Mouse (Mus musculus): ENCODE data around the gene Tlr3. TPM values are rescaled to one million over a fixed set of nuclear protein-coding genes. Genes with fewer than 3 reads are reported as not detected.
A peak's percentile ranks its signal among the peaks of the same experiment; 100 is the strongest.

Tlr3 gene
- polyA plus RNA-seq, 1 experiment: 0.68 TPM

GRCm38 (mm10) chr8:45420151-45420550 is 9.3 kb upstream of the Tlr3 start:
- Histone ChIP-seq H3K27ac (ENCODE audit: control insufficient read depth, insufficient read depth, low read depth, low read length) (no peak overlapping the region), H3K4me3 (ENCODE audit: control insufficient read depth, low read depth, low read length) (no peak overlapping the region), H3K36me3 (ENCODE audit: control insufficient read depth, insufficient read depth, low read length) (no peaks in the 10 kb centered on the region), H3K4me1 (ENCODE audit: control insufficient read depth, insufficient read depth, low read length) (no peaks in the 10 kb centered on the region), H3K27me3 (ENCODE audit: control insufficient read depth, insufficient read depth, low read length) (no peaks in the 10 kb centered on the region)
- TF ChIP-seq POLR2A (IDR thresholded peaks at IDR 0.05; ENCODE audit: control insufficient read depth, low read depth, low read length): no peak
- no peak for TF ChIP-seq CTCF (IDR thresholded peaks at IDR 0.05; ENCODE audit: control insufficient read depth, insufficient read depth, insufficient replicate concordance, low read depth, low read length)

GRCm38 (mm10) chr8:45414965-45415364 is 4.1 kb upstream of the Tlr3 start:
- H3K4me1 ChIP-seq (ENCODE audit: control insufficient read depth, insufficient read depth, low read length): no peaks in the 10 kb centered on the region; the same call in none of the 2 replicates
- no peaks in the 10 kb centered on the region for H3K36me3 ChIP-seq (ENCODE audit: control insufficient read depth, insufficient read depth, low read length)
- H3K27ac ChIP-seq (ENCODE audit: control insufficient read depth, insufficient read depth, low read depth, low read length): no peak overlapping the region
- TF ChIP-seq POLR2A (IDR thresholded peaks at IDR 0.05; ENCODE audit: control insufficient read depth, low read depth, low read length): no peak
- TF ChIP-seq CTCF (IDR thresholded peaks at IDR 0.05; ENCODE audit: control insufficient read depth, insufficient read depth, insufficient replicate concordance, low read depth, low read length): no peak
- no peak overlapping the region for H3K4me3 ChIP-seq (ENCODE audit: control insufficient read depth, low read depth, low read length)
- H3K27me3 ChIP-seq (ENCODE audit: control insufficient read depth, insufficient read depth, low read length): no peaks in the 10 kb centered on the region

DNA sequence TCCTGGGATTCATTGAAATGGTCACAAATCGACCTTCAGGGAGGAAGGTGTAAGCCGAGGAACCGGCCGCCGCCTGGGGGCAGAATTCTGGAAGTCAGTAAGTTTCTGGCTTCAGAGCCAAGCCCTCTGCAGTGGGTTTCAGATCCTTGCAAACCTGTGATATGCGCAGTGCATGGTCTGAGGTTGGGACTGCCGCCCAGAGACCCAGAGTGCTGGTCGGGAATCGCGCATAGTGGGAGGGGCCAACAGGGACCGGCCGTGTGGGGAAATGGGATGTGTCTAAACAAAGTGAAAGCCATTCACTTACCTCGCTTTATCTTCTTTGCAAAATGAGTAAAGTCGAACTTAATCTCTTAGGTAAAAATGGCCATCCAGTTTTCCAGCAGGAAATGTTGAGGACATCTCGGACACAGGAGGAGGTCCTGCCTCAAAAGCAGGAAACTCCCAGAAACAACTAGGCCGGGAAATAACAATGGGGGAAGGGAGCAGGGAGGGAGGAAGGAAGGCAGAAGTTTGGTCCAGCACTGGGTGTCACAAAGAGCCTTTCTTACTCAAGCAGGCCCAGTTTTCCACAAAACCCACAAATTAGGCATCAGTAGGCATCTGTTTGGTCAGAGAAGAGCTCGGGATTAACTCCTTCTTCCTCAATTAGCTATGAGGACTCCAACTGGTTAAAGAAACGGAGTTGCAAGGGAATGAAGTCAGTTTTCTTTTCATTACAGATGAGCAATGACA is 567 bp downstream of the Tlr3 start:
- Histone ChIP-seq H3K36me3 (ENCODE audit: control insufficient read depth, insufficient read depth, low read length) (no peaks in the 10 kb centered on the region), H3K4me1 (ENCODE audit: control insufficient read depth, insufficient read depth, low read length) (no peaks in the 10 kb centered on the region; the same call in none of the 2 replicates), H3K4me3 (ENCODE audit: control insufficient read depth, low read depth, low read length) (peak overlapping the region; percentile 88), H3K27ac (ENCODE audit: control insufficient read depth, insufficient read depth, low read depth, low read length) (peak overlapping the region; percentile 44), H3K27me3 (ENCODE audit: control insufficient read depth, insufficient read depth, low read length) (no peaks in the 10 kb centered on the region)
- TF ChIP-seq POLR2A (IDR thresholded peaks at IDR 0.05; ENCODE audit: control insufficient read depth, low read depth, low read length) (no peak; the same call in 1 of the 2 replicates), CTCF (IDR thresholded peaks at IDR 0.05; ENCODE audit: control insufficient read depth, insufficient read depth, insufficient replicate concordance, low read depth, low read length) (no peak)

GRCm38 (mm10) chr8:45409702-45410101 is 1.2 kb downstream of the Tlr3 start:
- TF ChIP-seq CTCF (IDR thresholded peaks at IDR 0.05; ENCODE audit: control insufficient read depth, insufficient read depth, insufficient replicate concordance, low read depth, low read length) (no peak), POLR2A (IDR thresholded peaks at IDR 0.05; ENCODE audit: control insufficient read depth, low read depth, low read length) (no peak)
- Histone ChIP-seq H3K27me3 (ENCODE audit: control insufficient read depth, insufficient read depth, low read length) (no peaks in the 10 kb centered on the region), H3K36me3 (ENCODE audit: control insufficient read depth, insufficient read depth, low read length) (no peaks in the 10 kb centered on the region), H3K4me3 (ENCODE audit: control insufficient read depth, low read depth, low read length) (no peak overlapping the region; the same call in 1 of the 2 replicates), H3K4me1 (ENCODE audit: control insufficient read depth, insufficient read depth, low read length) (no peaks in the 10 kb centered on the region; the same call in none of the 2 replicates), H3K27ac (ENCODE audit: control insufficient read depth, insufficient read depth, low read depth, low read length) (no peak overlapping the region)

DNA sequence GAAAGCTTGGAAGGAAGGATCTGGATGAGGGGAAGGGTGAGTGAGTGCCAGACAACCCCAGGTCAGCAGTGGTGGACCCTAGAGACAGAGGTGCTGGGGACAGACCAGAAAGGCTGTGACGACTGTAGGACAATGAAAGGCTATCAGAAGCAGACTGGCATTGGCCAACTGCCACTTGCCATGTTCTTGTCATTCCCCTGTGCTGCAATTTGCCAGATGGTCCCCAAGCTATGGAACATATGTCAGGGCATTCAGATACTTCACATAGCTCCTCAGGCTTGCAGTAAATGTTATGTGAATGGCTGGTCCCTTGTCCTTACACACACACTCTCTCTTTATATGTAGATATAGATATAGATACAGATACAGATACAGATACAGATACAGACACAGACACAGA is 27.6 kb downstream of the Tlr3 start:
- H3K4me1 ChIP-seq (ENCODE audit: control insufficient read depth, insufficient read depth, low read length): peaks cover 9% of the 10 kb centered on the region
- H3K4me3 ChIP-seq (ENCODE audit: control insufficient read depth, low read depth, low read length): no peak overlapping the region
- no peak overlapping the region for H3K27ac ChIP-seq (ENCODE audit: control insufficient read depth, insufficient read depth, low read depth, low read length)
- TF ChIP-seq CTCF (IDR thresholded peaks at IDR 0.05; ENCODE audit: control insufficient read depth, insufficient read depth, insufficient replicate concordance, low read depth, low read length) (no peak), POLR2A (IDR thresholded peaks at IDR 0.05; ENCODE audit: control insufficient read depth, low read depth, low read length) (no peak)
- H3K36me3 ChIP-seq (ENCODE audit: control insufficient read depth, insufficient read depth, low read length): no peaks in the 10 kb centered on the region
- H3K27me3 ChIP-seq (ENCODE audit: control insufficient read depth, insufficient read depth, low read length): no peaks in the 10 kb centered on the region

GRCm38 (mm10) chr8:45381963-45382347 is 28.9 kb downstream of the Tlr3 start, which contains the start of gene Fam149a:
TSS of gene Fam149a (minus strand) at chr8:45382291.
- Histone ChIP-seq H3K27me3 (ENCODE audit: control insufficient read depth, insufficient read depth, low read length) (no peaks in the 10 kb centered on the region), H3K27ac (ENCODE audit: control insufficient read depth, insufficient read depth, low read depth, low read length) (no peak within 1 kb of the TSS), H3K36me3 (ENCODE audit: control insufficient read depth, insufficient read depth, low read length) (no peaks in the 10 kb centered on the region), H3K4me1 (ENCODE audit: control insufficient read depth, insufficient read depth, low read length) (peaks cover 9% of the 10 kb centered on the region), H3K4me3 (ENCODE audit: control insufficient read depth, low read depth, low read length) (peak within 1 kb of the TSS; percentile 9)
- no peak for TF ChIP-seq CTCF (IDR thresholded peaks at IDR 0.05; ENCODE audit: control insufficient read depth, insufficient read depth, insufficient replicate concordance, low read depth, low read length)
- TF ChIP-seq POLR2A (IDR thresholded peaks at IDR 0.05; ENCODE audit: control insufficient read depth, low read depth, low read length): no peak

GRCm38 (mm10) chr8:45381075-45381962 is 29.6 kb downstream of the Tlr3 start:
- Histone ChIP-seq H3K36me3 (ENCODE audit: control insufficient read depth, insufficient read depth, low read length) (no peaks in the 10 kb centered on the region), H3K27me3 (ENCODE audit: control insufficient read depth, insufficient read depth, low read length) (no peaks in the 10 kb centered on the region), H3K4me3 (ENCODE audit: control insufficient read depth, low read depth, low read length) (peak overlapping the region; percentile 9), H3K27ac (ENCODE audit: control insufficient read depth, insufficient read depth, low read depth, low read length) (no peak overlapping the region), H3K4me1 (ENCODE audit: control insufficient read depth, insufficient read depth, low read length) (peaks cover 9% of the 10 kb centered on the region)
- TF ChIP-seq POLR2A (IDR thresholded peaks at IDR 0.05; ENCODE audit: control insufficient read depth, low read depth, low read length) (no peak), CTCF (IDR thresholded peaks at IDR 0.05; ENCODE audit: control insufficient read depth, insufficient read depth, insufficient replicate concordance, low read depth, low read length) (no peak)

Measured in testis, adult 2 months (tissue).